Mouse (Mus musculus) layer of hippocampus, postnatal 10 days (tissue): ENCODE measurements around the gene Olfr734. TPM values are rescaled to one million over a fixed set of nuclear protein-coding genes. Genes with fewer than 3 reads are reported as not detected.

Experiments
- DNase-seq, 2 experiments: peaks; one replicate each; pipeline ENCODE4 v3.0.0; 2021; ENCODE audit warnings: low spot score in 2 of 2
- long read RNA-seq: library from polyadenylated mRNA; stranded (forward); transcript quantifications from one replicate; pipeline ENCODE4 v2.0.0, GENCODE M21; 2023
- total RNA-seq, 2 experiments: library from RNA; stranded (reverse); gene quantifications; 2 replicates each; pipeline ENCODE4 v1.2.3; 2021

The Olfr734 gene
- total RNA-seq: not detected
- long read RNA-seq: 0 reads

GRCm38 (mm10) chr14:50326661-50327060, at the start of gene Olfr734:
Gene Olfr734, minus strand, starts transcription at chr14:50326761.
- no peak for DNase-seq

- DNase-seq: no peak
Observed at GRCm38 (mm10) chr14:50363561-50363960, 37.0 kb upstream of the Olfr734 start.

GRCm38 (mm10) chr14:50360480-50360879, 33.9 kb upstream of the Olfr734 start:
- no peak for DNase-seq

GRCm38 (mm10) chr14:50357593-50357992, 31.0 kb upstream of the Olfr734 start, which contains the start of gene Tlr11:
Gene Tlr11, plus strand, starts transcription at chr14:50357914.
- no peak for DNase-seq

DNA sequence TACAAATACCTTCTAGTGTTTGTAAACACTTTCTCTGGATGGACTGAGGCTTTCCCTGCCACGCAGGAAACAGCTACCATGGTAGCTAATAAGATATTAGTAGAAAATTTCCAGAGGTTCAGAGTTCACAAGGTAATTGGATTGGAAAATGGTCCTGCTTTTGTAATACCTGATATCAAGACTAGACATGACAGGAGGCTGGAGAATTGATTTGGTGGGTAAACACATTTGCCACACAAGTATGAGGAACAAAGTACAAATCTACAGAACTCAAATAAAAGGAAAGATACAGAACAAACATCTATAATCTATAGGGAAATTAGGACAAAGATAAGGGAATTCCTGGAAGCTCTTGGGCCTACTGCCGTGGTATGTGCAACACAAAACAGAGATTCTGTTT, 30.2 kb upstream of the Olfr734 start:
- no peak for DNase-seq

- DNase-seq: no peak
Observed at GRCm38 (mm10) chr14:50352438-50352837, 25.9 kb upstream of the Olfr734 start.

DNA sequence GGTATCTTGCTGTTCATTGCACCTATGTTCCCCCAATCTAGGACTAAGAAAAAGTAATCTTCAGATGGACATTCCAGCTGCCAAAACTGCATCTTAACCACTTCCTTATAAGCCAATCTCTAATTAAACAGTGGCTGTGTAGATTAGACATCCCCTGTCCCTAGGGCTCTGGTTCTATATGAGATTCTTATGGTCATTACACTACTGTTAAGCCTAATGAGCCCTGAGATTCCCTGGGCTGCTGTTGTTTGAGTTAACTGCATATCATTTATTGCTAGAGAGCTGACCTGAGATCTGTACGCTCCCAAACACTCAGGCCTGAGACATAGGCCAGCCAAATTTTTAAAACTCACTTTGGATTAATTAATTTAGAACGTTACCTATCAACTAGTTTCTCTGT, 22.2 kb upstream of the Olfr734 start, which contains the start of gene Olfr735:
Gene Olfr735, minus strand, starts transcription at position 77 of the 400 bp plus-strand sequence.
- DNase-seq: no peak

GRCm38 (mm10) chr14:50301422-50301821, 25.1 kb downstream of the Olfr734 start, which contains the start of gene Olfr733:
Gene Olfr733, minus strand, starts transcription at chr14:50301522.
- DNase-seq: no peak

GRCm38 (mm10) chr14:50284106-50284505, 42.5 kb downstream of the Olfr734 start, which contains the start of gene Olfr732:
Gene Olfr732, minus strand, starts transcription at chr14:50284206.
- DNase-seq: no peak

Other genes starting within 250 kb of the Olfr734 start
- not detected for gene Olfr726, start 235.8 kb downstream of the Olfr734 start, total RNA-seq
- not detected for gene Olfr727, start 203.6 kb downstream of the Olfr734 start, total RNA-seq
- gene Olfr728, start 184.1 kb downstream of the Olfr734 start, total RNA-seq: not detected
- not detected for gene Olfr729, start 173.9 kb downstream of the Olfr734 start, total RNA-seq
- gene Olfr730, start 138.6 kb downstream of the Olfr734 start, total RNA-seq: not detected
- not detected for gene Olfr731, start 84.9 kb downstream of the Olfr734 start, total RNA-seq
- gene Olfr732, start 42.6 kb downstream of the Olfr734 start, total RNA-seq: not detected
- not detected for gene Olfr733, start 25.2 kb downstream of the Olfr734 start, total RNA-seq
- not detected for gene Olfr735, start 22.1 kb upstream of the Olfr734 start, total RNA-seq
- gene Tlr11, start 31.2 kb upstream of the Olfr734 start, total RNA-seq: not detected
- not detected for gene Olfr736, start 54.4 kb upstream of the Olfr734 start, total RNA-seq
- gene Olfr738, start 80.8 kb upstream of the Olfr734 start, total RNA-seq: not detected
- not detected for gene Olfr739, start 91.9 kb upstream of the Olfr734 start, total RNA-seq
- gene Olfr740, start 118.8 kb upstream of the Olfr734 start, total RNA-seq: not detected
- not detected for gene Olfr741, start 146.0 kb upstream of the Olfr734 start, total RNA-seq
- not detected for gene Olfr742, start 176.8 kb upstream of the Olfr734 start, total RNA-seq
- not detected for gene Olfr743, start 195.1 kb upstream of the Olfr734 start, total RNA-seq